ENCODE assay signal across 8 mouse cellular contexts in the genomic region with DNA sequence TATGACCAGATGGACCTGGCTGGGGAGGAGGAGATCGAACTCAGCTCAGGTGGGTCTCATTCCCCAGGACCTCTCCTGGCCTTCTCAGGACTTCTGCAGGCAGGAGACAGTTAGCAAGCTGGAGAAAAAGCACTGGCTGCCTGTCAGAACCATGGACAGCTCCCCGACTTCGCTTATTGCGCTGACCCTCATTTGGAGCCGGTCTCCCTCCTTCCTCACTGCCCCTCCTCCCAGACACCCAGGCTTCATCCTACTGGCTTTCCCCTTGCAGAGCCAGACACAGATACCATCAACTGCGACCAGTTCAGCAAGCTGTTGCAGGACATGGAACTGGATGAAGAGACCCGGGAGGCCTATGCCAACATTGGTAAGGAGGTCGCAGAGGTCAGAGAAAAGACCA. TPM values are rescaled to one million over a fixed set of nuclear protein-coding genes. Genes with fewer than 3 reads are reported as not detected.
DNase-seq lines count a peak whose midpoint lies in the region; ATAC-seq lines count a peak whose summit lies in the region.

No protein-coding gene starts in this region.

- H3K9ac ChIP-seq in limb, embryonic 11.5 days (ENCODE audit: low read length) = no peak overlapping the region

- H3K27ac ChIP-seq in limb, embryonic 11.5 days (replicated peaks; ENCODE audit: low read depth, low read length) = no peak overlapping the region

- no peaks in the 10 kb centered on the region for H3K4me1 ChIP-seq in limb, embryonic 11.5 days (ENCODE audit: control insufficient read depth, insufficient read depth, low read length)

- 10% methylated on average over 8 of the region's 8 CpGs for WGBS in limb, embryonic 11.5 days

- no peaks in the 10 kb centered on the region for H3K9me3 ChIP-seq in limb, embryonic 11.5 days (ENCODE audit: control insufficient read depth, low read length)

- no peak overlapping the region for H3K4me2 ChIP-seq in limb, embryonic 11.5 days (ENCODE audit: low read depth, severe bottlenecking)

- H3K4me3 ChIP-seq in limb, embryonic 11.5 days (ENCODE audit: low read depth, low read length) = no peak overlapping the region

- DNase-seq in gastrocnemius, postnatal 10 days = peak; percentile 63
- DNase-seq in gastrocnemius, adult 8-10 months (ENCODE audit: low spot score in 2 of 2) = no peak
- DNase-seq in urinary bladder, postnatal 25 days (ENCODE audit: low spot score) = peak; percentile 29
- no peak for DNase-seq in urinary bladder, postnatal 36 days (ENCODE audit: low spot score in 2 of 2)
- peak; percentile 90 for DNase-seq in limb, embryonic 11.5 days (ENCODE audit: low spot score)
- DNase-seq in splenic B cell, adult 2 months (ENCODE audit: low read depth, low spot score) = peak; percentile 70
- DNase-seq in natural killer cell, adult 2 months (ENCODE audit: low spot score in 2 of 2) = no peak
- DNase-seq in layer of hippocampus, postnatal 14 days (ENCODE audit: low spot score in 2 of 2) = no peak

- no peak for ATAC-seq in limb, embryonic 11.5 days (ENCODE audit: insufficient number of reproducible peaks, low FRiP score, low TSS enrichment, low read depth)

- no peaks in the 10 kb centered on the region for H3K36me3 ChIP-seq in limb, embryonic 11.5 days (ENCODE audit: control insufficient read depth, insufficient read depth, low read length)
- peaks cover 36% of the 10 kb centered on the region for H3K36me3 ChIP-seq in splenic B cell, adult 2 months (ENCODE audit: control insufficient read depth, insufficient read depth, low read length, poor library complexity, severe bottlenecking)

- H3K27me3 ChIP-seq in limb, embryonic 11.5 days (ENCODE audit: control insufficient read depth, insufficient read depth, low read length) = no peaks in the 10 kb centered on the region
- no peaks in the 10 kb centered on the region for H3K27me3 ChIP-seq in splenic B cell, adult 2 months (ENCODE audit: control insufficient read depth, insufficient read depth, low read length, poor library complexity, severe bottlenecking)

RNA-seq across cellular contexts. Expression of a gene that starts 22.0 kb away (rescaled TPM):
- under 1 TPM; 0.14 to 0.21 TPM for total RNA-seq in gastrocnemius, postnatal 10 days (2021)
- total RNA-seq in gastrocnemius, adult 8-10 months (2022) = under 1 TPM in 3 of 4 experiments, not detected in 1; 0.05 to 0.17 (median 0.16) TPM
- polyA plus RNA-seq in limb, embryonic 11.5 days (2014; fragmentation: Nextera tagmentation; extraction: Ambion mirVana) = 0.16 and 0.17 TPM in 2 replicates
- total RNA-seq in layer of hippocampus, postnatal 14 days (2021) = under 1 TPM in 1 of 2 experiments, not detected in 1; 0.38 TPM

RNA-seq across cellular contexts. Expression of a gene that starts 41.0 kb away (rescaled TPM):
- 10 to 100 TPM; 26.8 to 30.3 TPM for total RNA-seq in gastrocnemius, postnatal 10 days (2021)
- 10 to 100 TPM; 40.4 to 70.4 (median 53.3) TPM for total RNA-seq in gastrocnemius, adult 8-10 months (2022)
- polyA plus RNA-seq in limb, embryonic 11.5 days (2014; fragmentation: Nextera tagmentation; extraction: Ambion mirVana) = 30.6 and 31.6 TPM in 2 replicates
- 10 to 100 TPM; 45.7 to 46.9 TPM for total RNA-seq in layer of hippocampus, postnatal 14 days (2021)

RNA-seq across cellular contexts. Expression of a gene that starts 43.3 kb away (rescaled TPM):
- 10 to 100 TPM; 24.5 to 25.8 TPM for total RNA-seq in gastrocnemius, postnatal 10 days (2021)
- 10 to 100 TPM; 55.6 to 90.9 (median 70.4) TPM for total RNA-seq in gastrocnemius, adult 8-10 months (2022)
- 32.3 and 35.2 TPM in 2 replicates for polyA plus RNA-seq in limb, embryonic 11.5 days (2014; fragmentation: Nextera tagmentation; extraction: Ambion mirVana)
- total RNA-seq in layer of hippocampus, postnatal 14 days (2021) = 10 to 100 TPM; 72.6 to 77.5 TPM

RNA-seq across cellular contexts. Expression of a gene that starts 54.7 kb away (rescaled TPM):
- total RNA-seq in gastrocnemius, postnatal 10 days (2021) = 1 to 10 TPM; 1.2 TPM
- under 1 TPM; 0.08 to 0.24 (median 0.14) TPM for total RNA-seq in gastrocnemius, adult 8-10 months (2022)
- polyA plus RNA-seq in limb, embryonic 11.5 days (2014; fragmentation: Nextera tagmentation; extraction: Ambion mirVana) = 18.5 and 19.4 TPM in 2 replicates
- total RNA-seq in layer of hippocampus, postnatal 14 days (2021) = 10 to 100 TPM; 30.4 to 32.0 TPM

Comparison
In these comparisons a context has a peak if more than half of its experiments do, and no peak if none do; other contexts are left out.
1. DNase-seq: peak in gastrocnemius, postnatal 10 days (single experiment), urinary bladder, postnatal 25 days (single experiment), limb, embryonic 11.5 days (single experiment) and splenic B cell, adult 2 months (single experiment); none in gastrocnemius, adult 8-10 months (0 of 2), urinary bladder, postnatal 36 days (0 of 2), natural killer cell, adult 2 months (0 of 2) and layer of hippocampus, postnatal 14 days (0 of 2).